Mouse (Mus musculus) stomach, postnatal 0 days (tissue): ENCODE data around the gene Scamp4. TPM values are rescaled to one million over a fixed set of nuclear protein-coding genes. Genes with fewer than 3 reads are reported as not detected.

Experiments used
- ATAC-seq: fragments of 200-750 bp; cut with Nextera tagmentation; 2 replicates; pipeline ENCODE4 v1.8.0; 2017; ENCODE audit not compliant: low FRiP score, low TSS enrichment
- DNase-seq: peaks from one replicate; pipeline ENCODE4 v3.0.0-alpha.2; 2016; ENCODE audit warnings: low spot score
- H3K27ac ChIP-seq: fragments of 300-500 bp; sonication (generic); replicated peaks from 2 replicates; pipeline ENCODE4 v1.5.1; 2014; ENCODE audit warnings: mild to moderate bottlenecking, control low read depth
- H3K27me3 ChIP-seq: fragments of 300-500 bp; sonication (generic); 2 replicates; pipeline ENCODE4 v1.6.1; 2014; ENCODE audit warnings: low read length; ENCODE audit not compliant: control insufficient read depth, insufficient read depth
- H3K36me3 ChIP-seq: fragments of 300-500 bp; sonication (generic); 2 replicates; pipeline ENCODE4 v1.6.1; 2014; ENCODE audit warnings: low read length, mixed read lengths; ENCODE audit not compliant: control insufficient read depth, insufficient read depth
- H3K4me1 ChIP-seq: fragments of 300-500 bp; sonication (generic); replicated peaks from 2 replicates; pipeline ENCODE4 v1.6.1; 2014; ENCODE audit warnings: antibody characterized with exemption; ENCODE audit not compliant: control insufficient read depth, insufficient read depth
- H3K4me2 ChIP-seq: fragments of 300-500 bp; sonication (generic); replicated peaks from 2 replicates; pipeline ENCODE4 v1.6.1; 2014; ENCODE audit warnings: low read depth, mild to moderate bottlenecking, control low read depth, moderate library complexity
- H3K4me3 ChIP-seq: fragments of 300-500 bp; sonication (generic); 2 replicates; pipeline ENCODE4 v1.5.1; 2014; ENCODE audit warnings: low read depth, low read length, control low read depth
- H3K9ac ChIP-seq: fragments of 300-500 bp; sonication (generic); 2 replicates; pipeline ENCODE4 v1.6.1; 2014; ENCODE audit warnings: mild to moderate bottlenecking, low read length, control low read depth, mixed read lengths
- H3K9me3 ChIP-seq: fragments of 300-500 bp; sonication (generic); 2 replicates; pipeline ENCODE4 v1.6.1; 2016; ENCODE audit warnings: low read length; ENCODE audit not compliant: control insufficient read depth
- CTCF ChIP-seq: IDR thresholded peaks from 2 replicates; pipeline ENCODE4 v1.5.1; 2016; ENCODE audit warnings: antibody characterized with exemption, low read depth, mild to moderate bottlenecking, moderate library complexity
- EP300 ChIP-seq: optimal IDR thresholded peaks from 2 replicates; pipeline ENCODE3; 2016; ENCODE audit warnings: antibody characterized with exemption
- WGBS: fragments of 180-500 bp; shearing (Covaris S2); extraction: QIAGEN DNeasy Blood & Tissue Kit; methylation state at CpG from one replicate; pipeline ENCODE4 v1.1.7; 2014; 5-methylcytosine and 5-hydroxymethylcytosine counted together
- polyA plus RNA-seq: library from polyadenylated mRNA; unstranded; fragments of >200 nt; fragmentation: Nextera tagmentation; extraction: Ambion mirVana; gene quantifications from 2 replicates; pipeline ENCODE4 v1.2.1, GENCODE M21; 2015

Gene Scamp4
- polyA plus RNA-seq, 1 experiment from 2014 or later: 67.8 TPM

- Histone ChIP-seq H3K4me3 (peak within 1 kb of the TSS; percentile 84), H3K9ac (peak within 1 kb of the TSS; percentile 87), H3K27me3 (no peaks in the 10 kb centered on the region), H3K27ac (peak within 1 kb of the TSS; percentile 93), H3K36me3 (no peaks in the 10 kb centered on the region; the same call in 1 of the 2 replicates), H3K4me1 (peaks cover 5% of the 10 kb centered on the region; the same call in 1 of the 2 replicates), H3K4me2 (peak within 1 kb of the TSS; percentile 93), H3K9me3 (no peaks in the 10 kb centered on the region)
- ATAC-seq (peak; percentile 29), DNase-seq (peak; percentile 77)
- no peak; the same call in 1 of the 2 replicates for TF ChIP-seq CTCF
- under 1% methylated on average over 80 of the region's 85 CpGs for WGBS
Observed at GRCm38 (mm10) chr10:80622661-80623456, 20.2 kb downstream of the Scamp4 start, which contains the start of gene Csnk1g2. Gene Csnk1g2 (plus strand): TSS chr10:80622838.

- Histone ChIP-seq H3K4me1 (peaks cover 5% of the 10 kb centered on the region; the same call in 1 of the 2 replicates), H3K9ac (peak overlapping the region; percentile 87), H3K4me3 (peak overlapping the region; percentile 84), H3K4me2 (peak overlapping the region; percentile 93), H3K36me3 (no peaks in the 10 kb centered on the region; the same call in 1 of the 2 replicates), H3K27ac (peak overlapping the region; percentile 93), H3K9me3 (no peaks in the 10 kb centered on the region), H3K27me3 (no peaks in the 10 kb centered on the region)
- 7% methylated on average over 15 of the region's 15 CpGs for WGBS
- DNase-seq (peak; percentile 74), ATAC-seq (no peak)
- no peak for TF ChIP-seq EP300
- no peak for TF ChIP-seq CTCF
Observed at GRCm38 (mm10) chr10:80623457-80624191, 21.0 kb downstream of the Scamp4 start.

DNA sequence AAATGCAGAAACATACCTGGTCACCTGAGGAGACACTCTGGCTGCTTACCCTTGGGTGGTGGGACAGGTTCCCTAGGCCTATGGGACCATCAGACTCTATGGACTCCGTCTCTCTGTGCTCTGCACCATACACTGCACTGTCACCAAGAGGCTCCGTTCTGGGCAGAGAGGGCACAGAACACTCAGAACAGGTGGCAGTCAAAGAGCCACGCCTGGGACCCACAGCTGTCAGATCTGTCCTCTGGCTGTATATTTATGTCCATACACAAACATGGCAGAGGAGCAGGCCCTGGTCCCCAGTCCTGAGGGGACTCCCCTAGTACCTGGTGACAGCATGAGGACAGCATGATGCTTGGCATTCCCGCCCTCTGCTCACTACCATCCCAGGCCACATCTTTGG is 23.1 kb downstream of the Scamp4 start:
- 84% methylated on average over 4 of the region's 4 CpGs for WGBS

GRCm38 (mm10) chr10:80627685-80628084 is 25.0 kb downstream of the Scamp4 start:
- no peaks in the 10 kb centered on the region for H3K27me3 ChIP-seq
- H3K9ac ChIP-seq: no peak overlapping the region
- no peak overlapping the region for H3K27ac ChIP-seq
- 32% methylated on average over 2 of the region's 2 CpGs for WGBS
- no peaks in the 10 kb centered on the region for H3K9me3 ChIP-seq
- 0 out of 2 replicates have a peak, but pooled peaks cover 2% of the 10 kb centered on the region for H3K4me1 ChIP-seq
- H3K4me2 ChIP-seq: no peak overlapping the region
- no peak overlapping the region for H3K4me3 ChIP-seq
- TF ChIP-seq EP300: no peak
- no peak for TF ChIP-seq CTCF
- peaks cover 3% of the 10 kb centered on the region; the same call in 1 of the 2 replicates for H3K36me3 ChIP-seq
- DNase-seq (peak; percentile 46), ATAC-seq (peak; percentile 11)

More for the DNA sequence above, 23.1 kb downstream of the Scamp4 start:
- Histone ChIP-seq H3K9ac (no peak overlapping the region), H3K27me3 (no peaks in the 10 kb centered on the region), H3K4me3 (no peak overlapping the region), H3K27ac (no peak overlapping the region), H3K4me1 (peaks cover 5% of the 10 kb centered on the region; the same call in 1 of the 2 replicates), H3K9me3 (no peaks in the 10 kb centered on the region), H3K36me3 (no peaks in the 10 kb centered on the region; the same call in 1 of the 2 replicates), H3K4me2 (no peak overlapping the region)
- DNase-seq (no peak), ATAC-seq (no peak)
- TF ChIP-seq CTCF (no peak), EP300 (no peak)

- DNase-seq (no peak), ATAC-seq (no peak)
- Histone ChIP-seq H3K9ac (no peak overlapping the region), H3K4me2 (no peak overlapping the region), H3K27me3 (no peaks in the 10 kb centered on the region), H3K4me1 (no peaks in the 10 kb centered on the region), H3K9me3 (no peaks in the 10 kb centered on the region), H3K4me3 (no peak overlapping the region), H3K27ac (no peak overlapping the region), H3K36me3 (peaks cover 3% of the 10 kb centered on the region; the same call in 1 of the 2 replicates)
- 79% methylated on average over 9 of the region's 9 CpGs for WGBS
- TF ChIP-seq CTCF (no peak), EP300 (no peak)
Observed at GRCm38 (mm10) chr10:80628925-80629324, 26.3 kb downstream of the Scamp4 start.
